Mouse (Mus musculus) MEL (cell line): Measurements from ENCODE around the gene Sp9. TPM values are rescaled to one million over a fixed set of nuclear protein-coding genes. Genes with fewer than 3 reads are reported as not detected.

Experiments
- DNase-seq: peaks from one replicate; pipeline ENCODE4 v3.0.0; 2011; ENCODE audit warnings: low read depth, low spot score
- H3K27ac ChIP-seq: 2 replicates; pipeline ENCODE4 v1.5.1; 2012; ENCODE audit warnings: low read depth, mild to moderate bottlenecking, control low read depth, low read length, moderate library complexity; ENCODE audit not compliant: control insufficient read depth
- H3K27me3 ChIP-seq, 2 experiments: fragments of 150-350 bp in 1 of 2; sonication (generic) in 1 of 2; 2 replicates each; pipeline ENCODE4 v1.6.1; 2012; ENCODE audit warnings: low read length in 2 of 2, mild to moderate bottlenecking in 2 of 2, improper control_type of control experiment in 1 of 2, moderate library complexity in 1 of 2; ENCODE audit not compliant: insufficient read depth in 2 of 2, control insufficient read depth in 1 of 2
- H3K36me3 ChIP-seq, 2 experiments: 2 replicates each; pipeline ENCODE4 v1.6.1; 2012 to 2014; ENCODE audit warnings: low read length in 2 of 2, improper control_type of control experiment in 1 of 2, inconsistent platforms in 1 of 2, mild to moderate bottlenecking in 1 of 2; ENCODE audit not compliant: insufficient read depth in 2 of 2, control insufficient read depth in 1 of 2
- H3K4me1 ChIP-seq, 2 experiments: fragments of 150-350 bp in 1 of 2; sonication (generic) in 1 of 2; 2 replicates each; pipeline ENCODE4 v1.6.1; 2012; ENCODE audit warnings: low read length in 2 of 2, improper control_type of control experiment in 1 of 2, mild to moderate bottlenecking in 1 of 2; ENCODE audit not compliant: insufficient read depth in 2 of 2, control insufficient read depth in 1 of 2
- H3K4me3 ChIP-seq, 2 experiments: fragments of 150-350 bp in 1 of 2; sonication (generic) in 1 of 2; 2 replicates each; pipeline ENCODE4 v1.5.1; 2012; ENCODE audit warnings: low read depth in 2 of 2, low read length in 2 of 2, mild to moderate bottlenecking in 2 of 2, moderate library complexity in 2 of 2, control low read depth in 1 of 2, improper control_type of control experiment in 1 of 2; ENCODE audit not compliant: control insufficient read depth in 1 of 2, insufficient read depth in 1 of 2
- H3K79me2 ChIP-seq: 2 replicates; pipeline ENCODE4 v1.6.1; 2012; ENCODE audit warnings: mild to moderate bottlenecking, low read length, moderate library complexity; ENCODE audit not compliant: control insufficient read depth, poor library complexity, insufficient read depth
- H3K9ac ChIP-seq: 2 replicates; pipeline ENCODE4 v1.6.1; 2012; ENCODE audit warnings: low read depth, mild to moderate bottlenecking, control low read depth, low read length, moderate library complexity; ENCODE audit not compliant: control insufficient read depth, poor library complexity, severe bottlenecking
- H3K9me3 ChIP-seq: fragments of 150-350 bp; sonication (generic); replicated peaks from 2 replicates; pipeline ENCODE4 v1.6.1; 2012; ENCODE audit warnings: mild to moderate bottlenecking, low read length, improper control_type of control experiment, moderate library complexity; ENCODE audit not compliant: insufficient read depth
- CHD1 ChIP-seq: IDR thresholded peaks from 2 replicates; pipeline ENCODE4 v1.6.1; 2012; ENCODE audit warnings: low read depth, mild to moderate bottlenecking, inconsistent platforms, low read length, improper control_type of control experiment
- CHD2 ChIP-seq: IDR thresholded peaks from 2 replicates; pipeline ENCODE4 v1.6.1; 2011; ENCODE audit warnings: low read length, improper control_type of control experiment
- CTCF ChIP-seq, 3 experiments: IDR thresholded peaks in 2 of 3; conservative IDR thresholded peaks in 1 of 3; 2 replicates each; pipeline ENCODE4 v1.5.1; 2011 to 2012; ENCODE audit warnings: low read length in 3 of 3, low read depth in 2 of 3, mild to moderate bottlenecking in 2 of 3, improper control_type of control experiment in 1 of 3, inconsistent platforms in 1 of 3, mixed read lengths in 1 of 3, moderate library complexity in 1 of 3; ENCODE audit not compliant: control insufficient read depth in 1 of 3, insufficient read depth in 1 of 3, poor library complexity in 1 of 3, severe bottlenecking in 1 of 3
- E2F4 ChIP-seq: IDR thresholded peaks from 2 replicates; pipeline ENCODE4 v1.6.1; 2011; ENCODE audit warnings: low read depth, low read length, improper control_type of control experiment, borderline replicate concordance
- ELF1 ChIP-seq: IDR thresholded peaks from 2 replicates; pipeline ENCODE4 v1.6.1; 2014; ENCODE audit warnings: low read depth, mild to moderate bottlenecking, inconsistent platforms, low read length, improper control_type of control experiment, moderate library complexity
- ETS1 ChIP-seq: IDR thresholded peaks from 2 replicates; pipeline ENCODE4 v1.6.1; 2012; ENCODE audit warnings: low read depth, mild to moderate bottlenecking, inconsistent platforms, low read length, improper control_type of control experiment, moderate library complexity
- GABPA ChIP-seq: IDR thresholded peaks from 2 replicates; pipeline ENCODE4 v1.6.1; 2012; ENCODE audit warnings: low read depth, mild to moderate bottlenecking, inconsistent platforms, low read length, improper control_type of control experiment, moderate library complexity
- HCFC1 ChIP-seq: IDR thresholded peaks from 2 replicates; pipeline ENCODE4 v1.6.1; 2012; ENCODE audit warnings: low read depth, mild to moderate bottlenecking, inconsistent platforms, low read length, improper control_type of control experiment, moderate library complexity
- MAFK ChIP-seq: IDR thresholded peaks from 2 replicates; pipeline ENCODE4 v1.6.1; 2011; ENCODE audit warnings: low read depth, mild to moderate bottlenecking, low read length, improper control_type of control experiment, borderline replicate concordance
- MAZ ChIP-seq: IDR thresholded peaks from 2 replicates; pipeline ENCODE4 v1.6.1; 2012; ENCODE audit warnings: low read depth, mild to moderate bottlenecking, inconsistent platforms, low read length, improper control_type of control experiment
- MEF2A ChIP-seq: IDR thresholded peaks from 2 replicates; pipeline ENCODE4 v1.6.1; 2014; ENCODE audit warnings: low read depth, mild to moderate bottlenecking, inconsistent platforms, low read length, improper control_type of control experiment; ENCODE audit not compliant: poor library complexity, insufficient replicate concordance, severe bottlenecking; ENCODE audit errors: extremely low read depth
- MXI1 ChIP-seq: IDR thresholded peaks from 2 replicates; pipeline ENCODE4 v1.6.1; 2011; ENCODE audit warnings: mild to moderate bottlenecking, low read depth, low read length, improper control_type of control experiment
- MYB ChIP-seq: IDR thresholded peaks from 2 replicates; pipeline ENCODE4 v1.6.1; 2011; ENCODE audit warnings: mild to moderate bottlenecking, low read depth, low read length, improper control_type of control experiment
- NELFE ChIP-seq: IDR thresholded peaks from 2 replicates; pipeline ENCODE4 v1.6.1; 2011; ENCODE audit warnings: low read depth, low read length, improper control_type of control experiment
- NRF1 ChIP-seq: IDR thresholded peaks from 2 replicates; pipeline ENCODE4 v1.6.1; 2014; ENCODE audit warnings: low read depth, mild to moderate bottlenecking, inconsistent platforms, low read length, improper control_type of control experiment, moderate library complexity; ENCODE audit not compliant: poor library complexity, insufficient read depth, severe bottlenecking
- POLR2A ChIP-seq, 2 experiments: IDR thresholded peaks; 2 replicates each; pipeline ENCODE4 v1.6.1; 2011 to 2012; ENCODE audit warnings: low read length in 2 of 2, mild to moderate bottlenecking in 2 of 2, control low read depth in 1 of 2, improper control_type of control experiment in 1 of 2, low read depth in 1 of 2, moderate library complexity in 1 of 2; ENCODE audit not compliant: control insufficient read depth in 1 of 2, insufficient read depth in 1 of 2, poor library complexity in 1 of 2
- POLR2AphosphoS5 ChIP-seq: IDR thresholded peaks from 2 replicates; pipeline ENCODE4 v1.6.1; 2012; ENCODE audit warnings: low read depth, borderline replicate concordance, mild to moderate bottlenecking, inconsistent platforms, low read length, moderate library complexity, mixed read lengths
- RCOR1 ChIP-seq: IDR thresholded peaks from 2 replicates; pipeline ENCODE4 v1.6.1; 2012; ENCODE audit warnings: low read depth, mild to moderate bottlenecking, inconsistent platforms, low read length, improper control_type of control experiment
- TAL1 ChIP-seq: IDR thresholded peaks from 2 replicates; pipeline ENCODE4 v1.6.1; 2012; ENCODE audit warnings: mild to moderate bottlenecking, inconsistent platforms, low read length, moderate library complexity, mixed read lengths
- TCF12 ChIP-seq: IDR thresholded peaks from 2 replicates; pipeline ENCODE4 v1.6.1; 2014; ENCODE audit warnings: low read depth, mild to moderate bottlenecking, inconsistent platforms, low read length, improper control_type of control experiment, moderate library complexity
- UBTF ChIP-seq: IDR thresholded peaks from 2 replicates; pipeline ENCODE4 v1.6.1; 2012; ENCODE audit warnings: low read depth, mild to moderate bottlenecking, inconsistent platforms, low read length, improper control_type of control experiment, moderate library complexity, borderline replicate concordance; ENCODE audit not compliant: insufficient read depth
- USF2 ChIP-seq, 2 experiments: IDR thresholded peaks; 2 replicates each; pipeline ENCODE4 v1.6.1; 2011 to 2012; ENCODE audit warnings: improper control_type of control experiment in 2 of 2, low read length in 2 of 2, borderline replicate concordance in 1 of 2, inconsistent platforms in 1 of 2, low read depth in 1 of 2, mild to moderate bottlenecking in 1 of 2; ENCODE audit not compliant: insufficient read depth in 1 of 2
- ZC3H11A ChIP-seq: IDR thresholded peaks from 2 replicates; pipeline ENCODE4 v1.6.1; 2012; ENCODE audit warnings: low read depth, mild to moderate bottlenecking, inconsistent platforms, low read length, improper control_type of control experiment
- ZMIZ1 ChIP-seq: IDR thresholded peaks from 2 replicates; pipeline ENCODE4 v1.6.1; 2012; ENCODE audit warnings: low read depth, mild to moderate bottlenecking, inconsistent platforms, low read length, improper control_type of control experiment, moderate library complexity
- polyA plus RNA-seq, 2 experiments: library from polyadenylated mRNA; stranded (reverse) in 1 of 2; unstranded in 1 of 2; fragments of >175 nt in 1 of 2; fragments of >200 nt in 1 of 2; gene quantifications; 2 replicates each; pipeline versions ENCODE4 v1.2.1 to v1.2.4; 2012; ENCODE audit warnings: low replicate concordance in 2 of 2, low read depth in 1 of 2; ENCODE audit not compliant: insufficient read length in 2 of 2, insufficient read depth in 1 of 2, missing spikeins in 1 of 2
- total RNA-seq: library from RNA; depleted of rRNA; stranded (reverse); fragments of 300-350 nt; gene quantifications from 2 replicates; pipeline ENCODE4 v1.2.3, GENCODE M21; 2012

Gene Sp9
- total and polyA plus RNA-seq, 3 experiments: 0.03 to 0.39 TPM; not detected in 1

DNA sequence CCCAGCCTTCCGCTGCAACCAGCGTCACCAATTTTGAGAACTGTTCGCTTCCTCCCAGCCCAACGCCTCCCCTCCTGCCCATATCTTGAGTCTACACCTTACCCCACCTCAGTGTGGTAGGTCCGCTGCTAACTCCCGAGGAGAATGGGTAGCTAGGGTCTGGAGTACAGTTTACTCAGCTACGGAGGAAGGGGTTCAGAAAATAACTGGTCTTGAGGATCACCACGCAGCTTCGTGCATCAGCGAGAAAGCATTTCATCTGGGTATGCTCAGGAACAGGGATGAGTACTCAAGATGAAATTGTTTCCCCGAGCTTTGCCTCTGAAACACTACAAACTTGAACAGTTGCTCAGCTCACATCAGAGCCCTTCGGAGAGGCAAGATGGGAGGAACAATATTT, 3.4 kb upstream of the Sp9 start:
- no peaks in the 10 kb centered on the region for H3K4me1 ChIP-seq
- no peaks in the 10 kb centered on the region for H3K27me3 ChIP-seq
- no peaks in the 10 kb centered on the region for H3K9me3 ChIP-seq
- TF ChIP-seq GABPA (no peak), E2F4 (no peak), ZC3H11A (no peak), NRF1 (no peak), ELF1 (no peak), MXI1 (no peak), CTCF (IDR thresholded peaks at IDR 0.05 in 2 of 3, conservative IDR thresholded peaks at IDR 0.05 in 1 of 3; ENCODE audit: control insufficient read depth in 1 of 3, insufficient read depth in 1 of 3, low read depth in 2 of 3, low read length in 3 of 3, poor library complexity in 1 of 3, severe bottlenecking in 1 of 3) (no peak), RCOR1 (no peak), UBTF (no peak), POLR2A (IDR thresholded peaks at IDR 0.05; ENCODE audit: control insufficient read depth in 1 of 2, insufficient read depth in 1 of 2, low read depth in 1 of 2, low read length in 2 of 2, poor library complexity in 1 of 2) (no peak), MEF2A (no peak), USF2 (IDR thresholded peaks at IDR 0.05; ENCODE audit: borderline replicate concordance in 1 of 2, insufficient read depth in 1 of 2, low read depth in 1 of 2, low read length in 2 of 2) (no peak), TAL1 (no peak), TCF12 (no peak), POLR2AphosphoS5 (no peak)
- TF ChIP-seq, all 39 proteins: peak for 0
- Histone ChIP-seq H3K27ac (no peak overlapping the region), H3K79me2 (no peaks in the 10 kb centered on the region), H3K9ac (no peak overlapping the region), H3K4me3 (no peak overlapping the region), H3K36me3 (no peaks in the 10 kb centered on the region)
- DNase-seq: no peak

DNA sequence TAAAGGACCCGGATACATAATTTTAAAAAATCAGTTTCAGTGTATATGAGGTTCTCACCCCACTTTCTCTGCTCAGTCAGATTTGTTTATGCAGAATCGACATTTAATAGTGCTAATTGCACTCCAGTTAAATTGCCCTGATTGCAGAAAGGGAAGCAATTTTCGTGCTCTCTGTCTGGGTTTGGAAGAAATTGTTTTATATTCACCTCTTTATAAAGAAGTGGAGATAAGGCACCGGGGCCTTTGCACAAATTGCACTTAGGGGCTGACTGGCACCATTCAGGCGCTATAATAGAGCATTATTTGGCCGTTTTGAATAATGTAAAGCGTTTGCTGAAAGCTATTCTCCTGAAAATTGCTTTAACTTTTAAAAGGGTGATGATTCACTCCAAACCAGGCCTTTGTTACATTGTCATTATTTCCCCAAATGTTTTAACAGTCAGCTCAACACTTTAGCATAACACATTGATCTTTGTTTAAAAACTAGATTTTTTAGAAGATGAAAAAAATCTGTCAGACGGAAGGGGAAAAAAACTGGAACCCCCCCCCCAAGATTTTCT, 2.8 kb upstream of the Sp9 start:
- Histone ChIP-seq H3K9me3 (no peaks in the 10 kb centered on the region), H3K36me3 (no peaks in the 10 kb centered on the region), H3K4me1 (no peaks in the 10 kb centered on the region), H3K9ac (no peak overlapping the region), H3K27me3 (no peaks in the 10 kb centered on the region), H3K27ac (no peak overlapping the region), H3K4me3 (no peak overlapping the region), H3K79me2 (no peaks in the 10 kb centered on the region)
- TF ChIP-seq CHD1 (no peak), USF2 (IDR thresholded peaks at IDR 0.05; ENCODE audit: borderline replicate concordance in 1 of 2, insufficient read depth in 1 of 2, low read depth in 1 of 2, low read length in 2 of 2) (no peak), CHD2 (no peak), ZMIZ1 (no peak), CTCF (IDR thresholded peaks at IDR 0.05 in 2 of 3, conservative IDR thresholded peaks at IDR 0.05 in 1 of 3; ENCODE audit: control insufficient read depth in 1 of 3, insufficient read depth in 1 of 3, low read depth in 2 of 3, low read length in 3 of 3, poor library complexity in 1 of 3, severe bottlenecking in 1 of 3) (no peak), GABPA (no peak), MAZ (no peak), RCOR1 (no peak), MAFK (no peak), UBTF (no peak), ETS1 (no peak), MYB (no peak), TCF12 (no peak), NELFE (no peak), MEF2A (no peak), POLR2AphosphoS5 (no peak), NRF1 (no peak), HCFC1 (no peak), ZC3H11A (no peak), POLR2A (IDR thresholded peaks at IDR 0.05; ENCODE audit: control insufficient read depth in 1 of 2, insufficient read depth in 1 of 2, low read depth in 1 of 2, low read length in 2 of 2, poor library complexity in 1 of 2) (no peak)
- DNase-seq: no peak
